Mouse (Mus musculus): ENCODE measurements around the gene Csf3. TPM values are rescaled to one million over a fixed set of nuclear protein-coding genes. Genes with fewer than 3 reads are reported as not detected.
"Not testable (repeated sequence)": the region's sequence is repeated elsewhere in the genome, so short reads cannot be mapped to it uniquely, and the experiment has no call there.

Csf3 gene
- polyA plus RNA-seq, 1 experiment from 2014 or later: 0.11 TPM

DNA sequence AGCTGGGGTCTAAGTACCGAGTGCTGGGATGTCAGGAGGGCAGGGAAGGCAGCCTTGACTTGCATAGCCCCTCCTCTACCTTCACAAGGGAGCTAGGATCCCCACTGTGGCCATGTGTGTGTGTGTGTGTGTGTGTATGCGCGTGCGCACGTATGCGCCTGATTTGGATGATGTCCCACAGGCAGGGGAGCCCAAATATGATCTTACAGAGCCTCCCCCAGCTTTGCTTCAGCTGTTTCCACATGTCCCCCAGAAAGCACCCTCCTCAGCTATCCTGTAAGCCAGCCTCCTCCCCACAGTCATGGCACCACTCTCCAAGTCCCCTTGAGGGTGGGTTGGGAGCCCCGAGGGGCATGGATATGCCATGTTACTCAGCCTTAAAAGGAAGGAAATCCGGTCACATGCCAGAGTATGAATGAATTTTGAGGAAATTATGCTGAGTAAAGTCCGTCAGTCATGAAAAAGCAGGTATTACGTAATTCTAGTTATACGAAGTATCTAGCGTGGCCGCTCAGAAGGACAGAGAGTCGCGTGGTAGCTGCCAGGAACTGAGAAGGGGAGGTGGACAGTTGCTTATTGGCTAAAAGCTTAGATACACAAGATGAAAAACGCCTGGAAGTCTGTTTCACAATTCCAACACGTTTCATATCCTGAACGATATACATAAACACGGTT is 7.4 kb downstream of the Csf3 start:
- no peaks in the 10 kb centered on the region for H3K9me3 ChIP-seq (ENCODE audit: control insufficient read depth, low read length)
- ATAC-seq (ENCODE audit: low FRiP score, low TSS enrichment) (no peak; the same call in 1 of the 2 replicates), DNase-seq (ENCODE audit: low spot score) (no peak)
- H3K4me1 ChIP-seq (replicated peaks; ENCODE audit: control insufficient read depth, insufficient read depth): 0 out of 2 replicates have a peak, but pooled peaks cover 3% of the 10 kb centered on the region
- TF ChIP-seq EP300 (optimal IDR thresholded peaks at IDR 0.05) (no peak), CTCF (IDR thresholded peaks at IDR 0.05; ENCODE audit: low read depth) (no peak)
- peak overlapping the region; percentile 83 for H3K27ac ChIP-seq (replicated peaks)
- no peak overlapping the region; the same call in 1 of the 2 replicates for H3K4me2 ChIP-seq (replicated peaks; ENCODE audit: low read depth)
- no peaks in the 10 kb centered on the region for H3K27me3 ChIP-seq (ENCODE audit: control insufficient read depth, insufficient read depth, low read length)
- H3K4me3 ChIP-seq (ENCODE audit: low read depth, low read length): no peak overlapping the region
- H3K36me3 ChIP-seq (ENCODE audit: control insufficient read depth, insufficient read depth, low read length): peaks cover 7% of the 10 kb centered on the region; the same call in 1 of the 2 replicates
- no peak overlapping the region for H3K9ac ChIP-seq (ENCODE audit: low read length)
- WGBS: 59% methylated on average over 19 of the region's 19 CpGs

DNA sequence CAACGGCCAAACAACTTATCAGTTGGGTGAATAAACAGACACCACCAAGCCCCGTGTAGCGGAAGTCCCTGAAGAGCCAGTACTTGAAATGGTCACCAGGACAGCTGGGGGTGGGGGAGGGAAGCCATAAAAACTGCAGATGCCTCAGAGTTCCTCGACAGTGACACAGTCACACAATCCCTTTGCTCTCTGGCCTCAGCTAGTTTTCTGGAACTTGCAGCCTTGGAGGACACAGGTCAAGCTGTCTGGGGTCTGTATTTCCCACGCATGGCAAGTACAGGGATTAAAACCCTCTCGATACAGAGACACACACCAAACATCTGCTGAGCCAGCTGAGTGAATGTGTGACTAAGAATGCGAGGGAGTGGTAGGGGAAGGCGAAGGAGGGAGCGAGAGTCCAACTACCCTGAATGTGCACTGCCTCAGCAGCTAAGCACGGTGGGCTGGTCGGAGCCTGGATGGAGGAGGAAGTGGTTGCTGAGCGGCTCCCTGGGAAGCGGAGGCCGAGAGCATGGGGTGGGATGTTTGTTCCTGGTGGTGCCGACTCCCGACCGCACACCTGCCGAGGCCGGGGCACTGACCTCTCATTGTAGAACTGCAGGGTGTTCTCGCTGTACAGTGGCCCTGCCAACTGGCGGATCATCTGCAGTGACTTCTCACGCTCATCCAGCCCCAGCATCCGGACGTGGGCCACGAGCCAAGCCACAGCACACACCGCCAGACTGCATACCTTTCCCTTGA is 8.1 kb downstream of the Csf3 start:
- peak overlapping the region; percentile 18; the same call in 1 of the 2 replicates for H3K9ac ChIP-seq (ENCODE audit: low read length)
- 0 out of 2 replicates have a peak, but pooled peaks cover 3% of the 10 kb centered on the region for H3K4me1 ChIP-seq (replicated peaks; ENCODE audit: control insufficient read depth, insufficient read depth)
- no peaks in the 10 kb centered on the region for H3K27me3 ChIP-seq (ENCODE audit: control insufficient read depth, insufficient read depth, low read length)
- WGBS: 60% methylated on average over 26 of the region's 26 CpGs
- peak overlapping the region; percentile 5; the same call in 1 of the 2 replicates for H3K4me2 ChIP-seq (replicated peaks; ENCODE audit: low read depth)
- ATAC-seq (ENCODE audit: low FRiP score, low TSS enrichment) (peak; percentile 39; the same call in 1 of the 2 replicates), DNase-seq (ENCODE audit: low spot score) (peak; percentile 68)
- peak overlapping the region; percentile 83 for H3K27ac ChIP-seq (replicated peaks)
- no peak overlapping the region for H3K4me3 ChIP-seq (ENCODE audit: low read depth, low read length)
- TF ChIP-seq CTCF (IDR thresholded peaks at IDR 0.05; ENCODE audit: low read depth) (no peak), EP300 (optimal IDR thresholded peaks at IDR 0.05) (no peak)
- no peaks in the 10 kb centered on the region for H3K9me3 ChIP-seq (ENCODE audit: control insufficient read depth, low read length)
- peaks cover 7% of the 10 kb centered on the region; the same call in 1 of the 2 replicates for H3K36me3 ChIP-seq (ENCODE audit: control insufficient read depth, insufficient read depth, low read length)

DNA sequence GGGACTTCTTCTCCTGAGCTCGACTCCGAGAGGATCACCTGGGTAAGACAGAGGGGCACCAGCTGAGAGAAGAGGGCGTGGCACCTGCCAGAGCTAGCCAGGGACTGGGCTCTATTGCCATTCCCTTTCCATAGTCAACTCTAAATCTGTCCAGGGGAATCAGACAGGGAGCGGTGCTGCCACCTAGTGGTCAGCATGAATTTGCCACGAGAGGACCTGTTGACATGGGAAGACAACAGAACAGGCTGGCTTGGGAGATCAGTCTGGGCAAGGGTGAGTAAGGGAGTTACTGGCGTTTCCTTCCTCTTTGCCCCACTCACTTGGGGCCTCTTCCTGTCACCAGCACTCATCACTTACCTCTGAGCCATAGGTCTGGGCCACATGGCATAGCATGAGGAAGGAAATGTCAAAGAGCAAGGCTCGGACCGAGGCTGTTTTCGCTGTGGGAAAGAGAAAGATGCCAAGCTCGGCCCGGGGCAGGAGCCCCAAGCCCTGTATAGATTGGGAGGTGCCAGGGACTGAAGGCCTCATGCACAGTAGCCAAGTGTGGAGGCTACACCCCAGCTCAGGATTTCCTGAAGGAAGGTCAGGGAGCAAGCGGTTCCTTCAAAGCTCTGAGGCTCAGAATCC is 9.5 kb downstream of the Csf3 start:
- peak; percentile 98 for TF ChIP-seq CTCF (IDR thresholded peaks at IDR 0.05; ENCODE audit: low read depth)
- TF ChIP-seq EP300 (optimal IDR thresholded peaks at IDR 0.05): no peak
- Histone ChIP-seq H3K9me3 (ENCODE audit: control insufficient read depth, low read length) (no peaks in the 10 kb centered on the region), H3K4me3 (ENCODE audit: low read depth, low read length) (no peak overlapping the region), H3K9ac (ENCODE audit: low read length) (no peak overlapping the region), H3K27me3 (ENCODE audit: control insufficient read depth, insufficient read depth, low read length) (no peaks in the 10 kb centered on the region), H3K36me3 (ENCODE audit: control insufficient read depth, insufficient read depth, low read length) (peaks cover 9% of the 10 kb centered on the region), H3K4me2 (replicated peaks; ENCODE audit: low read depth) (no peak overlapping the region), H3K27ac (replicated peaks) (0 out of 2 replicates have a peak overlapping the region, but pooled peaks have one; percentile 18), H3K4me1 (replicated peaks; ENCODE audit: control insufficient read depth, insufficient read depth) (0 out of 2 replicates have a peak, but pooled peaks cover 3% of the 10 kb centered on the region)
- DNase-seq (ENCODE audit: low spot score) (peak; percentile 90), ATAC-seq (ENCODE audit: low FRiP score, low TSS enrichment) (peak; percentile 58)
- WGBS: 46% methylated on average over 12 of the region's 12 CpGs

DNA sequence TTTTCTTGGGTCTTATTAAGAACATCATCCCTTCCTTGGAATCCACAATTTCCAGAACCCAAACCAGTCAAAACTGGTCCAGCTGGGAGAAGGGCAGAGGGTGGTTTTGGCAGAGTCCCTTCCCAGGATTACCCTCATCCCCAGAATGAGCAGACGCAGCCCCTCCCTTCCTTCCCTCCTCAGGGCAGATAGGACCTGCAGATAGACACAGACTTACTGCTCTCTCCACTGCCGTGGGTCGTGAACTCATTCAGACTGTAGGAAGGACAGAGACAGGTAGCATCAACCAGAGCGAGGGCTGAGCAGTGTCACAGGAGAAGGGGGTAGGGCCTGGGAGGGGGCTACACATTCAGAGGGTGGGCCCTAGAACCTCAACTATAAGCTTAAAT is 10.0 kb downstream of the Csf3 start:
- Histone ChIP-seq H3K9ac (ENCODE audit: low read length) (no peak overlapping the region), H3K36me3 (ENCODE audit: control insufficient read depth, insufficient read depth, low read length) (peaks cover 13% of the 10 kb centered on the region), H3K9me3 (ENCODE audit: control insufficient read depth, low read length) (no peaks in the 10 kb centered on the region), H3K4me3 (ENCODE audit: low read depth, low read length) (no peak overlapping the region), H3K27ac (replicated peaks) (0 out of 2 replicates have a peak overlapping the region, but pooled peaks have one; percentile 18), H3K4me1 (replicated peaks; ENCODE audit: control insufficient read depth, insufficient read depth) (0 out of 2 replicates have a peak, but pooled peaks cover 3% of the 10 kb centered on the region), H3K27me3 (ENCODE audit: control insufficient read depth, insufficient read depth, low read length) (no peaks in the 10 kb centered on the region), H3K4me2 (replicated peaks; ENCODE audit: low read depth) (no peak overlapping the region)
- no peak for TF ChIP-seq CTCF (IDR thresholded peaks at IDR 0.05; ENCODE audit: low read depth)
- TF ChIP-seq EP300 (optimal IDR thresholded peaks at IDR 0.05): no peak
- ATAC-seq (ENCODE audit: low FRiP score, low TSS enrichment) (no peak), DNase-seq (ENCODE audit: low spot score) (no peak)
- WGBS: 68% methylated on average over 4 of the region's 4 CpGs

DNA sequence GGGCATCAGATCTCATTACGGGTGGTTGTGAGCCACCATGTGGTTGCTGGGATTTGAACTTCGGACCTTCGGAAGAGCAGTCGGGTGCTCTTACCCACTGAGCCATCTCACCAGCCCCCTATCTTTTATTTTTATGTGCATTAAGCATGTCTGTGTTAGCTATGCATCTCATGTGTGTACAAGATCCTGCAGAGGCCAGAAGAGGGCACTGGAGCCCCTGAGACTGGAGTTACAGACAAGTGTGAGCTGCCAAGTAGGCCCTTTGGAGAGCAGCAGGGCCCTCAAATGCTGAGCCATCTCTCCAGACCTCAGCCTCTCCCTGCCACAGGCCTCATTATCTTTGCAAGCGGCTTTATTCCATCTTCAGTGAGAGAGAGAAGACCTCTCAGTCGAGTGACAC is 10.9 kb downstream of the Csf3 start:
- H3K27ac ChIP-seq (replicated peaks); H3K9ac ChIP-seq (ENCODE audit: low read length); H3K9me3 ChIP-seq (ENCODE audit: control insufficient read depth, low read length); ATAC-seq (ENCODE audit: low FRiP score, low TSS enrichment); DNase-seq (ENCODE audit: low spot score); H3K4me2 ChIP-seq (replicated peaks; ENCODE audit: low read depth); H3K4me1 ChIP-seq (replicated peaks; ENCODE audit: control insufficient read depth, insufficient read depth); H3K4me3 ChIP-seq (ENCODE audit: low read depth, low read length); H3K27me3 ChIP-seq (ENCODE audit: control insufficient read depth, insufficient read depth, low read length): not testable (repeated sequence)
- 75% methylated on average over 6 of the region's 6 CpGs for WGBS
- peaks cover 13% of the 10 kb centered on the region for H3K36me3 ChIP-seq (ENCODE audit: control insufficient read depth, insufficient read depth, low read length)
- TF ChIP-seq CTCF (IDR thresholded peaks at IDR 0.05; ENCODE audit: low read depth): peak; percentile 64

Measured in stomach, postnatal 0 days (tissue).